Mouse (Mus musculus) neural tube, embryonic 11.5 days (tissue): ENCODE results near the gene Gpr157. TPM values are rescaled to one million over a fixed set of nuclear protein-coding genes. Genes with fewer than 3 reads are reported as not detected.
"Not testable (repeated sequence)": the region's sequence is repeated elsewhere in the genome, so short reads cannot be mapped to it uniquely, and the experiment has no call there.

Source experiments
- ATAC-seq: fragments of 200-750 bp; cut with Nextera tagmentation; 2 replicates; pipeline ENCODE4 v1.8.0; 2017; ENCODE audit warnings: moderate number of reproducible peaks, mild to moderate bottlenecking, moderate TSS enrichment, moderate library complexity; ENCODE audit not compliant: insufficient read depth, low FRiP score, low TSS enrichment
- DNase-seq: peaks from one replicate; pipeline ENCODE4 v3.0.0-alpha.2; 2015; ENCODE audit warnings: low spot score
- H3K27ac ChIP-seq: fragments of 300-500 bp; sonication (generic); 2 replicates; pipeline ENCODE4 v1.5.1; 2014; ENCODE audit warnings: low read depth, mild to moderate bottlenecking, low read length
- H3K27me3 ChIP-seq: fragments of 300-500 bp; sonication (generic); 2 replicates; pipeline ENCODE4 v1.6.1; 2014; ENCODE audit warnings: mild to moderate bottlenecking, low read length, mixed read lengths; ENCODE audit not compliant: control insufficient read depth, insufficient read depth
- H3K36me3 ChIP-seq: fragments of 300-500 bp; sonication (generic); 2 replicates; pipeline ENCODE4 v1.6.1; 2014; ENCODE audit warnings: mild to moderate bottlenecking, low read length, moderate library complexity, mixed read lengths; ENCODE audit not compliant: control insufficient read depth, insufficient read depth
- H3K4me1 ChIP-seq: fragments of 300-500 bp; sonication (generic); 2 replicates; pipeline ENCODE4 v1.6.1; 2014; ENCODE audit warnings: low read length, mixed read lengths; ENCODE audit not compliant: control insufficient read depth, insufficient read depth
- H3K4me2 ChIP-seq: fragments of 300-500 bp; sonication (generic); 2 replicates; pipeline ENCODE4 v1.6.1; 2014; ENCODE audit warnings: low read depth, mild to moderate bottlenecking, moderate library complexity
- H3K4me3 ChIP-seq: fragments of 300-500 bp; sonication (generic); 2 replicates; pipeline ENCODE4 v1.5.1; 2014; ENCODE audit warnings: low read depth, low read length
- H3K9ac ChIP-seq: fragments of 300-500 bp; sonication (generic); 2 replicates; pipeline ENCODE4 v1.6.1; 2014; ENCODE audit warnings: mild to moderate bottlenecking, low read length
- H3K9me3 ChIP-seq: fragments of 300-500 bp; sonication (generic); 2 replicates; pipeline ENCODE4 v1.6.1; 2016; ENCODE audit warnings: low read length; ENCODE audit not compliant: control insufficient read depth
- WGBS: fragments of 180-500 bp; shearing (Covaris S2); extraction: QIAGEN DNeasy Blood & Tissue Kit; methylation state at CpG from one replicate; pipeline ENCODE4 v1.1.7; 2014; 5-methylcytosine and 5-hydroxymethylcytosine counted together
- polyA plus RNA-seq: library from polyadenylated mRNA; unstranded; fragments of >200 nt; fragmentation: Nextera tagmentation; extraction: Ambion mirVana; gene quantifications from 2 replicates; pipeline ENCODE4 v1.2.1, GENCODE M21; 2014

Gpr157 gene
- polyA plus RNA-seq = 0.24 and 0.28 TPM in 2 replicates

- no peaks in the 10 kb centered on the region for H3K36me3 ChIP-seq
- peaks cover 8% of the 10 kb centered on the region for H3K4me1 ChIP-seq
- under 1% methylated on average over 46 of the region's 56 CpGs for whole genome bisulfite sequencing
- DNase-seq (peak; percentile 94), ATAC-seq (peak; percentile 90)
- H3K4me2 ChIP-seq = peak within 1 kb of the TSS; percentile 99
- peak within 1 kb of the TSS; percentile 57 for H3K4me3 ChIP-seq
- peak within 1 kb of the TSS; percentile 57 for H3K9ac ChIP-seq
- no peak within 1 kb of the TSS for H3K27ac ChIP-seq
- H3K27me3 ChIP-seq = no peaks in the 10 kb centered on the region
- H3K9me3 ChIP-seq = no peaks in the 10 kb centered on the region
These were observed at the start of gene Gpr157 for GRCm38 (mm10) chr4:150087161-150087889. Gpr157 (plus strand) TSS chr4:150087365.

- WGBS = 90% methylated on average over 7 of the region's 7 CpGs
These were observed 48.6 kb upstream of the Gpr157 start for GRCm38 (mm10) chr4:150038533-150038932.

GRCm38 (mm10) chr4:150040003-150040581, 47.1 kb upstream of the Gpr157 start:
- H3K27me3 ChIP-seq = peaks cover 6% of the 10 kb centered on the region
- H3K36me3 ChIP-seq = no peaks in the 10 kb centered on the region
- H3K4me1 ChIP-seq = no peaks in the 10 kb centered on the region
- no peak overlapping the region for H3K27ac ChIP-seq
- H3K9me3 ChIP-seq = no peaks in the 10 kb centered on the region
- no peak overlapping the region for H3K4me3 ChIP-seq
- no peak overlapping the region for H3K9ac ChIP-seq
- WGBS = 82% methylated on average over 9 of the region's 9 CpGs
- DNase-seq (no peak), ATAC-seq (no peak)
- H3K4me2 ChIP-seq = no peak overlapping the region

More at GRCm38 (mm10) chr4:150038533-150038932, 48.6 kb upstream of the Gpr157 start:
- no peak overlapping the region for H3K4me3 ChIP-seq
- DNase-seq (no peak), ATAC-seq (no peak)
- H3K36me3 ChIP-seq = no peaks in the 10 kb centered on the region
- no peaks in the 10 kb centered on the region for H3K9me3 ChIP-seq
- no peaks in the 10 kb centered on the region for H3K4me1 ChIP-seq
- no peak overlapping the region for H3K9ac ChIP-seq
- H3K4me2 ChIP-seq = no peak overlapping the region
- H3K27ac ChIP-seq = no peak overlapping the region
- peaks cover 22% of the 10 kb centered on the region for H3K27me3 ChIP-seq

- H3K9me3 ChIP-seq, H3K27me3 ChIP-seq, H3K36me3 ChIP-seq, H3K4me3 ChIP-seq, H3K27ac ChIP-seq, H3K4me1 ChIP-seq, ATAC-seq, H3K9ac ChIP-seq, H3K4me2 ChIP-seq, DNase-seq: not testable (repeated sequence)
- WGBS = 80% methylated on average over 1 of the region's 1 CpGs
These were observed 46.3 kb upstream of the Gpr157 start for GRCm38 (mm10) chr4:150040856-150041255.

DNA sequence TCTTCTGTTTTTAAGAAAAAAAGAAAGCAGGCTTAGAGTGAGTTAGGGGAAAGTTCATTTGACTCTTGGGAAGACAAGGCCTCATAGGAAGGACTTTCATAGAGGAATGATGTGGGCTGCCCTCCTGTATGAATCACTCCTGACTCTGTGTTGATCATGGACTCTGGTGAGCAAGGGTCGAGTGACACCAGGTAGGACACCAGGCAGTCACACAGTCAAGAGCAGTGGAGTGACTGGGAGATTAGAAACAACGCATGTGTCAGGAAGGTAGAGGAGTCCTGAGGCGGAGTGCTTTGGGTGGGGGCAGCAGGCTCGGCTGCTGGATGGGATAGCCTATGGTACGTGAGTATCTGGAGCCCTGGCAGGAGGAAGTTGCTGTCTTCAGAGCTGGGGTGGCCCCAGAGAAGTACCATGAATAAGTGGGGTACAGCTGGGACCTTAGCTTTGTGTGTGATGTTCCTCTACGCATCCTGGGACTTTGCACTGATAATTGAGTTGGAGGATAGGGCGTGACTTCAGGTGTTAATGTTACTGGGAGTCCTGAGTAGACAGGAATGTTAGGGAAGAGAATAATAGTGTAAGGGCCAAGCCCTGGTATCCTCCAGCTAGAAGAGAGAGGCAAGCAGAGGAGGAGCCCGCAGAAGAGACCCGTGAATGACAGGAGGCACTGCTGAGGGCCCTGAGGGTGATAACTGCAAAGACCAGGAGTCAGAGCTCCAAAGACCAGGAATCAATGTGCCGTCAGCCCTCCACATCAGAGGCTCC, 45.6 kb upstream of the Gpr157 start:
- Histone ChIP-seq H3K9me3 (no peaks in the 10 kb centered on the region), H3K36me3 (no peaks in the 10 kb centered on the region), H3K27ac (no peak overlapping the region), H3K4me3 (no peak overlapping the region), H3K4me2 (no peak overlapping the region), H3K27me3 (no peaks in the 10 kb centered on the region), H3K4me1 (no peaks in the 10 kb centered on the region), H3K9ac (no peak overlapping the region)
- no peak for DNase-seq
- WGBS = 84% methylated on average over 10 of the region's 10 CpGs
- ATAC-seq = no peak

GRCm38 (mm10) chr4:150043591-150043990, 43.6 kb upstream of the Gpr157 start:
- 89% methylated on average over 9 of the region's 9 CpGs for WGBS
- H3K4me2 ChIP-seq = no peak overlapping the region
- no peak overlapping the region for H3K27ac ChIP-seq
- ATAC-seq = no peak
- H3K9ac ChIP-seq = no peak overlapping the region
- H3K27me3 ChIP-seq = peaks cover 14% of the 10 kb centered on the region
- H3K36me3 ChIP-seq = no peaks in the 10 kb centered on the region
- no peak overlapping the region for H3K4me3 ChIP-seq
- H3K9me3 ChIP-seq = no peaks in the 10 kb centered on the region
- no peak for DNase-seq
- peaks cover 9% of the 10 kb centered on the region; the same call in 1 of the 2 replicates for H3K4me1 ChIP-seq

- Histone ChIP-seq H3K9ac (peak overlapping the region; percentile 29; the same call in 1 of the 2 replicates), H3K9me3 (no peaks in the 10 kb centered on the region), H3K36me3 (no peaks in the 10 kb centered on the region), H3K4me2 (peak overlapping the region; percentile 93), H3K27me3 (peaks cover 23% of the 10 kb centered on the region), H3K4me1 (peaks cover 14% of the 10 kb centered on the region), H3K27ac (no peak overlapping the region), H3K4me3 (peak overlapping the region; percentile 42)
- peak; percentile 61 for DNase-seq
- ATAC-seq = peak; percentile 50; the same call in 1 of the 2 replicates
- 0% methylated on average over 20 of the region's 20 CpGs for WGBS
These were observed 39.1 kb upstream of the Gpr157 start for GRCm38 (mm10) chr4:150048038-150048437.

GRCm38 (mm10) chr4:150048478-150049156, 38.5 kb upstream of the Gpr157 start:
- peak; percentile 22 for DNase-seq
- Histone ChIP-seq H3K9ac (peak overlapping the region; percentile 53), H3K4me2 (peak overlapping the region; percentile 93), H3K36me3 (no peaks in the 10 kb centered on the region), H3K4me1 (peaks cover 14% of the 10 kb centered on the region), H3K27ac (no peak overlapping the region), H3K4me3 (peak overlapping the region; percentile 42), H3K9me3 (no peaks in the 10 kb centered on the region), H3K27me3 (peaks cover 23% of the 10 kb centered on the region)
- ATAC-seq = no peak
- WGBS = under 1% methylated on average over 49 of the region's 49 CpGs
